Mouse (Mus musculus) erythroid progenitor cell, adult 5-6 weeks (primary cell): ENCODE data around the gene Stx8. TPM values are rescaled to one million over a fixed set of nuclear protein-coding genes. Genes with fewer than 3 reads are reported as not detected.

Experiments used
- ATAC-seq: replicated peaks from 2 replicates; pipeline ENCODE4 v1.8.0; 2016; ENCODE audit warnings: moderate number of reproducible peaks, mild to moderate bottlenecking, moderate TSS enrichment, inconsistent platforms; ENCODE audit not compliant: poor library complexity, low FRiP score, severe bottlenecking
- total RNA-seq, 2 experiments: library from RNA; stranded (forward) in 1 of 2; stranded (reverse) in 1 of 2; fragments of 150-400 nt in 1 of 2; fragments of 186-747, 209-891 nt in 1 of 2; gene quantifications; 2 replicates each; pipeline versions ENCODE4 v1.2.3 to v1.2.4; 2015 to 2017; ENCODE audit warnings: low replicate concordance in 2 of 2

Stx8 gene
- total RNA-seq (2015; ENCODE audit: low replicate concordance) (7.6 and 14.7 TPM in 2 replicates), total RNA-seq (2017; ENCODE audit: low replicate concordance) (3.3 and 8.7 TPM in 2 replicates)

- peak; percentile 87 for ATAC-seq
Measured at GRCm38 (mm10) chr11:67965905-67966878, at the start of gene Stx8. Gene Stx8, plus strand, starts transcription at chr11:67966193.

GRCm38 (mm10) chr11:67917126-67917525, 48.9 kb upstream of the Stx8 start:
- ATAC-seq, result no peak

GRCm38 (mm10) chr11:67919593-67919992, 46.4 kb upstream of the Stx8 start:
- no peak for ATAC-seq

- ATAC-seq, result no peak
Measured at GRCm38 (mm10) chr11:67920226-67920960, 45.6 kb upstream of the Stx8 start.

- no peak for ATAC-seq
Measured at GRCm38 (mm10) chr11:67921091-67921826, 44.7 kb upstream of the Stx8 start.

GRCm38 (mm10) chr11:67921827-67922754, 43.9 kb upstream of the Stx8 start, which contains the start of gene Usp43:
Gene Usp43, minus strand, starts transcription at chr11:67922153.
- no peak for ATAC-seq

- no peak for ATAC-seq
Measured at GRCm38 (mm10) chr11:67922755-67923125, 43.3 kb upstream of the Stx8 start.

- ATAC-seq, result no peak
Measured at GRCm38 (mm10) chr11:67923720-67924119, 42.3 kb upstream of the Stx8 start.

- no peak for ATAC-seq
Measured at GRCm38 (mm10) chr11:67925000-67925399, 41.0 kb upstream of the Stx8 start.

GRCm38 (mm10) chr11:67926348-67927055, 39.5 kb upstream of the Stx8 start:
- no peak for ATAC-seq

- ATAC-seq, result no peak
Measured at GRCm38 (mm10) chr11:67932156-67932555, 33.8 kb upstream of the Stx8 start.

GRCm38 (mm10) chr11:67948229-67948628, 17.8 kb upstream of the Stx8 start:
- no peak for ATAC-seq

- no peak for ATAC-seq
Measured at GRCm38 (mm10) chr11:67949475-67949874, 16.5 kb upstream of the Stx8 start.

- ATAC-seq, result no peak
Measured at GRCm38 (mm10) chr11:67953604-67954003, 12.4 kb upstream of the Stx8 start.

- ATAC-seq, result no peak
Measured at GRCm38 (mm10) chr11:67954413-67954812, 11.6 kb upstream of the Stx8 start.

- ATAC-seq, result no peak
Measured at GRCm38 (mm10) chr11:67964110-67964509, 1.9 kb upstream of the Stx8 start.

GRCm38 (mm10) chr11:67965242-67965883, 630 bp upstream of the Stx8 start, which contains the start of gene Cfap52:
Gene Cfap52, minus strand, starts transcription at chr11:67965651.
- ATAC-seq, result peak; percentile 60; the same call in 1 of the 2 replicates

GRCm38 (mm10) chr11:67967831-67968230, 1.8 kb downstream of the Stx8 start:
- ATAC-seq, result no peak
